Mouse (Mus musculus): ENCODE results near the gene A030014E15Rik. TPM values are rescaled to one million over a fixed set of nuclear protein-coding genes. Genes with fewer than 3 reads are reported as not detected.

Gene A030014E15Rik
- polyA plus RNA-seq, 1 experiment = 0.15 TPM

GRCm38 (mm10) chr1:82974342-82974741 is 49.6 kb downstream of the A030014E15Rik start:
- WGBS = 42% methylated on average over 9 of the region's 9 CpGs
- Histone ChIP-seq H3K4me3 (replicated peaks; ENCODE audit: extremely low read depth, low read depth, low read length) (no peak overlapping the region), H3K4me1 (ENCODE audit: control insufficient read depth, insufficient read depth, low read length) (peaks cover 20% of the 10 kb centered on the region)
- no peak for DNase-seq
- TF ChIP-seq CTCF (IDR thresholded peaks at IDR 0.05; ENCODE audit: insufficient read depth, low read length) (no peak), POLR2A (IDR thresholded peaks at IDR 0.05; ENCODE audit: borderline replicate concordance, extremely low read depth, low read depth, low read length) (no peak)

Other genes starting within 250 kb of the A030014E15Rik start
- 44.8 and 59.1 TPM in 2 replicates for gene Mff, start 200.0 kb upstream of the A030014E15Rik start, polyA plus RNA-seq (2012; rRNA removed)
- gene Tm4sf20, start 156.5 kb upstream of the A030014E15Rik start, polyA plus RNA-seq (2012; rRNA removed) = 0.36 TPM in 1 of 2 replicates, not detected in the other
- not detected in 2 replicates for gene Gm47791, start 153.7 kb upstream of the A030014E15Rik start, polyA plus RNA-seq (2012; rRNA removed)
- gene Agfg1, start 85.4 kb upstream of the A030014E15Rik start, polyA plus RNA-seq (2012; rRNA removed) = 51.1 and 70.6 TPM in 2 replicates
- gene A030005L19Rik, start 11.6 kb upstream of the A030014E15Rik start, polyA plus RNA-seq (2012; rRNA removed) = 1.5 and 1.6 TPM in 2 replicates
- gene Gm6217, start 6.5 kb downstream of the A030014E15Rik start, polyA plus RNA-seq (2012; rRNA removed) = not detected in 2 replicates
- not detected in 2 replicates for gene A030003K21Rik, start 18.5 kb downstream of the A030014E15Rik start, polyA plus RNA-seq (2012; rRNA removed)
- gene Gm7544, start 31.1 kb downstream of the A030014E15Rik start, polyA plus RNA-seq (2012; rRNA removed) = not detected in 2 replicates
- not detected in 2 replicates for gene Gm47955, start 35.4 kb downstream of the A030014E15Rik start, polyA plus RNA-seq (2012; rRNA removed)
- not detected in 2 replicates for gene Gm47959, start 75.6 kb downstream of the A030014E15Rik start, polyA plus RNA-seq (2012; rRNA removed)
- gene Slc19a3, start 113.5 kb downstream of the A030014E15Rik start, polyA plus RNA-seq (2012; rRNA removed) = 3.5 and 4.5 TPM in 2 replicates
- not detected in 2 replicates for gene Krtap28-10, start 117.6 kb downstream of the A030014E15Rik start, polyA plus RNA-seq (2012; rRNA removed)
- 0.57 and 0.66 TPM in 2 replicates for gene Gm47969, start 120.0 kb downstream of the A030014E15Rik start, polyA plus RNA-seq (2012; rRNA removed)
- not detected in 2 replicates for gene A030005K14Rik, start 134.5 kb downstream of the A030014E15Rik start, polyA plus RNA-seq (2012; rRNA removed)
- gene Krtap28-13, start 136.0 kb downstream of the A030014E15Rik start, polyA plus RNA-seq (2012; rRNA removed) = 0.11 and 0.12 TPM in 2 replicates
- 0.32 and 0.42 TPM in 2 replicates for gene Ccl20, start 191.8 kb downstream of the A030014E15Rik start, polyA plus RNA-seq (2012; rRNA removed)
- gene Daw1, start 234.8 kb downstream of the A030014E15Rik start, polyA plus RNA-seq (2012; rRNA removed) = 1.5 and 2.1 TPM in 2 replicates